Mouse (Mus musculus) right cerebral cortex, adult 2 months (tissue): ENCODE data around the gene Arhgef5.

ENCODE experiments used
- DNase-seq, 2 experiments: peaks; one replicate each; pipeline ENCODE4 v3.0.0; 2021 to 2022; ENCODE audit warnings: low spot score in 2 of 2

The Arhgef5 gene

DNA sequence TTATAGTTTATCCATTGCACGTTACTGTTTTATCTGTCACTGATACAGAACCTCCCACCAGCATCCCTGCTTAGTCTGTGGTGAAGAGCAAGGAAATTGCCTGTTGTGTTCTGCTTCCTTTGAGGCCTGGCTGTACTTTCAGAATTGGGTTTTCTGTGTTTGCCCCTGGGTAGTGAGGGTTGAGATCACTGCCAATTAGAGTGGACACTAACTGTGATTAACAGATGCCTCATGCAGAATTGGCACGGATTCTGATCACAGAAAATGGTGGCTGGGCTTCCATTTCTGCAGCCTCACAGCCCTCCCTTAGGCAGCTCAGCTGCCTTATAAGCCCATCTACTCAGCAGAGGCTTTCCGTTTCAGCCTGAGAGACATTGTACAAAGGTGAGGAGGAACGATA, 68.1 kb downstream of the Arhgef5 start:
- no peak for DNase-seq

DNA sequence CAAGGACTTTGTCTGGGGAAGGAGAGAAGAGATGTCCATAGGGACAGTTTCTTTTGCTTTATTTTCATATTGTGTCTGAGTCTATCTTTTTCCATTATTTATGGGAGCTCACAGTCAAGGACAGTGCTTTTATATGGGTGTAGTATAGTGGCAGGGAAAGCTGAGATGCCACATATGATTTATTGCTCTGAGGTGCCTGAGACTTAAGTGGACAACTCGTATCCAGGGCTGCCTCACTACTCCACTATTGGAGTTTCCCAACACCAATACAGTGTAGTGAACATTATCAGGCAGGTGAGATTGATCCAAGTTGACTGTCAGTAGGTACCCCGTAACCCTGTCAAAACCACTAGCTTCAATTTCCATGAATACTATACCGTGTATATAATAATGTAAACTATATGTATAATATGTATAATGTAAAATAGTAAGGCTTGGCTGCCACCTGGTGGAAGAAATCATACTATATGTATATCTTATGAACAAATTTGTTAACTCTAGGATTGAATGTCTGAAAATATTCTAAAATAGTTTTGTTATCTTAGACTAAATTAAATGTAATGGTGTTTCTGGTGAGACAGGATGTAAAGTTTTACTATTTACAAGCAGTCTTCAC, 70.3 kb downstream of the Arhgef5 start:
- DNase-seq = peak in 1 of 2 experiments; percentile 23

DNA sequence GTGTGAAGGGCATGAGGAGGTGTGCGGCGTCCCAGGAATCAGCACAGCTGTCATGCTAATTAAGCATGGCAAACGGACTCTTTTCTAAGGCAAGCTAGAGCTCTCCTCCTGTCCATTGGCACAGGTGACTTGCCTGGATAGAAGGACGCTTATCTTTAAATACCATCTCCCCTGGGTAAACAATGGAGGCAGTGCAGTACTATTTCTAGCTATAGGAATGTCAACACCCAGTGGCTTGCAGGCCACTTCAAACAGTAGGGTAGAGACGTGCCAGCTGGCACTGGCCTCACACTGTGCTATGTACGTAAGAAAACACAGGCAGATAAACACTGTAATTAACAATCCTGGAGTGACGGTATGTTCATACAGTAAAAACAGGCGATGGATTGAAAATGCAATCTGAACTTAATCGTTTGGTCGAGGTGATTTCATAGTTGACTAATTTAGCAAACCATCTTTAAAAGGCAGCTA, 72.1 kb downstream of the Arhgef5 start:
- DNase-seq = no peak

DNA sequence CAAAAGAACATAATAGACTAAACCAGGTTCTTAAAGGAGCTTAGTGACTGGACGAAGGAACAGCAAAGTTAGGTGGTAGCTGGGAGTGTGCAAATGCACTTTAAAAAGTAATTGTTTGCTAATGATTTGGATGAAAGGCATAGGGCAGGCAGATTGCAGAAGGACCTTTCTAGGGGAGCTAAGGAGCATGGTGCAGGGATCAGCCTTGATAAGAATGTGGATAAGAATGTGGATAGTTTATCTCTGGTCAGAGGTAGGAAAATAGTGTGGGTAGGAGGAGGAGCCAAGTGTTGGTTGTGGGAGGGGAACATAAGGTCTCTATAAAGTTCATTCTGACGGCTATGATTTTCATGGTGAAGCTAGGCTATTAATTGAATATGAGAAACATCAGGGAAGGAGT, 73.4 kb downstream of the Arhgef5 start:
- no peak for DNase-seq
